Mouse (Mus musculus) cerebellum, adult 11 months (tissue): ENCODE data around the gene Scn4b.

Experiments used
- DNase-seq: peaks from one replicate; pipeline ENCODE4 v3.0.0; 2022

Scn4b gene

DNA sequence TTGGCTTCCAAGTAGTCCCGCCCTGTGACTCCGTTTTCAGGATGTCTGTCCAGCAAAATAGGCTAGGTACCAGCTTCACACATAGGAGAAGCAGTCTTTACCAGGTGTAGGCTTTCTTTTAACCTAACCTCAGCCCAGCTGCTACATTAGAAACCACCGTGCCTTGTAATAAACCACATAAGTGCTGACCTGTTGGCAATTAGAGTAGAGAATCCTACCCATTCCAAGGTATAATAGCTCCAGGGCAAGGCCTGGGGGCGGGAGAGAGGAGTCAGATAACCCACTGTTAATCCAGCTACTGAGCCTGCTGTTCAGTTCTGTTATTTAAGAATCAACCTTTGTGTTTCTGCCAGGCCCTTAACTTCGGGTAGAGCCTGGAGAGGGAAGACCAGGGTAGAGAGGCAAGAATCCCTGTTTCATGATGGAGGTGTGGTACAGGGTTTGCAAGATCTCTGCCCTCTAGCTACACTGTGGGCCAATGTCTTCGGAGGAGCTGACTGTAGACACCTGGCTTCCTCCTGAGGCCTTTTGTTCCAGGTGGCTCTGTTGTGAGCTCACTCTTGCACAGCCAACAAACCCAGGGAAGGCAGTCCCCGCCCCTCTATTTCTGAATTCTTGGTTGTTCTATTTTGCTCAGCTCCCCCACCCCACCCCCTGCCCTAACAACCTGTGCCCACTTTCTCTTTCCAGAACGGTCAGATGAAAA, 58.1 kb downstream of the Scn4b start:
- no peak for DNase-seq

DNA sequence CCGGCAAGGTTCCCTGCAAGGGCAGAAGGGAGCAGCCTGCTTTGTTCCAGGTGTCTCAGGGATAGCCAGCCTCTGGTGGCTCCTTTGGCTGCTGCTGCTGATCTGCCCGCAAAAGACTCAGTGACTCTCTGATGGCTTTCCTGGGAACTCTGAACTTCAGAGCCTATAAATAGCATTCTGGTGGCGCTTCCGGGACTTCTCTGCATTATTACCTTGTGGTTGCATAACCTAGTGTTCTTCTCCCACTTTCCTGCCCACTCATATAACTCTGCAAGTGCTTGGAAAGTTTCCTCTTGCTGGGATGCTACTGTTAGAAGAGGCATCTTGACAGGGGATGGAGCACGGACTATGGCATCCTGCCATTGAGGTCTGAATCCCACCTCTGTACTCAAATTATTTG, 59.4 kb downstream of the Scn4b start:
- no peak for DNase-seq

GRCm38 (mm10) chr9:45201319-45201947, 63.2 kb downstream of the Scn4b start:
- DNase-seq, result no peak

DNA sequence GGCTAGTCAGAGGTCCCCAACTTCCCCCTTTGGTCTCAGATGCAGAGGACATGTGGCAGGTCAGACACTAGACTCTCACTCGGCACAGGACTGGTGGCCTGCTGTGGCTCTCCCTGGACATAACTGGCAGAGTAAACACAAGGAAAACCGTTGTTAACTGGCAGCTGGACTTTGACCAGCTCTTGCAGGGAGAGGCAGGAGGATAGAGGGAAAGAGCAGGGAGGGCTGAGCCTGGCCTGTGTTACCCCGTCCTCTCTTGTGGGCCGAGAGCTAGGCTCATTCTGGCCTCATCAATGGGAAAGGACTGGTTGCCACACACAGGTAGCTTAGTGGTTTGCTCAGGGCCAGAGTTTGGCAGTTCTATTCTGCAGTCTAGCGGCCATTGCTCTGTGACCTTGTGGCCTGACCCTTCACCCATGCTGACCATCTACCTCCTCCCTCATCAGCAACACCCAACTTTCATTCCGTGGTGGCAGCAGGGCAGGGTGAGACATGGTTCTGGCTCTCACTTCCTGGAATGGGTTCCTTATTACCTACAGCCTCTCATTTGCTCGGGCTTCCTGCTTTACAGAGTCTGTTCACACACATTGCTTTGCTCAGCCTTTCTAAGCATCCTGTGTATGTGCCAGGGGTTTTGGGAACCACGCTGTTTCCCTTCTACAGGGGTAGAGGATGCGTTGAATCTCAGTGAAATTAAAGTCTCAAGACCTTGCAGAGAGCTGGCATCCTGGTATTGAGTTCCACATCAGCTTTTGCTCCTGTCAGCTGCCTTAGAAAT, 64.0 kb downstream of the Scn4b start:
- no peak for DNase-seq
